Mouse (Mus musculus) ES-Bruce4 (cell line): ENCODE measurements around the gene Phex.

Source experiments
- CTCF ChIP-seq: IDR thresholded peaks from one replicate; pipeline ENCODE4 v1.8.1; 2011; ENCODE audit warnings: low read depth, low read length
- EP300 ChIP-seq: IDR thresholded peaks from 2 replicates; pipeline ENCODE4 v1.6.1; 2011; ENCODE audit warnings: low read depth, low read length; ENCODE audit not compliant: insufficient read depth
- POLR2A ChIP-seq: IDR thresholded peaks from one replicate; pipeline ENCODE4 v1.8.1; 2011; ENCODE audit warnings: low read length; ENCODE audit not compliant: insufficient read depth

DNA sequence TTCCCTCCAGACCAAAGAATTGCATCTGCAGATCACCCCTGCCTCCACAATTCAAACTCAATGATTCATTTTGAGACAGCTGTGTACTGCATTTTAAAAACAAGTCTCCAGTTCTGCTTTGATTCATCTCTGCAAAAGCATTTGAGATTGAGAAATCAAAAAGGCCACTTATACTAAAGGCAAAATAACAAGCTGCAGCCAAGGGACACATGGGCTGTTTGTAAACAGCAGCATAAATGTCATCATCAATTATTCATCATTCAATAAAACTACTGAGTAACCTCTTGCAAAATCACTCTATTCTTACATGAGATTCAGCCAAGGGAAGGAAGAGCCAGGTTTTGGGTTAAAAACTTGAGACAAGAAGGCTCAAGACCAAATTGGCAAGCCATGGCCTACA lies 122.7 kb downstream of the Phex start:
- TF ChIP-seq CTCF, result no peak
- no peak for TF ChIP-seq POLR2A
- no peak for TF ChIP-seq EP300
